Mouse (Mus musculus) lung, postnatal 4 days (tissue): ENCODE results near the gene Cpa1.

Source experiments
- DNase-seq, 2 experiments: peaks; one replicate each; pipeline ENCODE4 v3.0.0; 2021

Gene Cpa1

DNA sequence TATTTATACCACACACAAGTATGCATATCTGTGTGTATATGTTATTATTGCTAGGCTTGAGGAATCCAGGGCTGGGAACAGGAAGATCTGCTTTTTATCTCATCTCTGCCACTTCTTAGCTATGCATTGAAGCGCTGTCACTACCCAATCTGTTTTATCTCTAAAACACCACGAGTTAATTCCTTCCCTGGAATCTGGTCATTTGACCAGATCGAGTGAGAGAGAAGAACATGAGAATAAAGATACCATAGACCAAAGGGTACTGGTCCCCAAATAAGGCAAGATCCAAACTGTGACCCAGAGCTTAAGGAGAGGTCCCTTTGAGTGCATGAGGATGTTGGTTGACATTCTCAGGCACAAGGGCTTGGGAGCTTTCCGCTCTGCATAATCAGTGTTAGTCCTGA is 17.0 kb upstream of the Cpa1 start:
- DNase-seq: peak in 1 of 2 experiments; percentile 22

DNA sequence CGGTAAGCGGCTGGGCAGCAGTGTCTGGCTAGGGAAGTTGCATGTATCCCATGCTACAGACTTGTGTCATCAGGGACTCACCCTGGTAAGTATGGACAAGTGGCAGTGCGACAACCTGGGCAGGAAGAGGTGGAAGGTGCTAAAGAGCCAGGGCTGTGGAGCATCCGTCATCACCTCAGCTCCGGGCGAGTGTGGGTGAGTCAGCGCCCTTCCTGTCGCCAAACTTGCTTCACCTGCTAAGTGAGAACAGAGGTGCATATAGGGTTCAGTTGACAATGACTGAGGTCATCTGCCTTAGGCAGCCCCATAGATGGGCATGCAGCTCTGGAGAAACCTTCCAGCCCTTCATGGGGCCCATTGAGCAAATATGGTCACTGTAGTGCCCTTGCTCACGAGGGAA is 14.3 kb upstream of the Cpa1 start:
- peak in 1 of 2 experiments; percentile 19 for DNase-seq

DNA sequence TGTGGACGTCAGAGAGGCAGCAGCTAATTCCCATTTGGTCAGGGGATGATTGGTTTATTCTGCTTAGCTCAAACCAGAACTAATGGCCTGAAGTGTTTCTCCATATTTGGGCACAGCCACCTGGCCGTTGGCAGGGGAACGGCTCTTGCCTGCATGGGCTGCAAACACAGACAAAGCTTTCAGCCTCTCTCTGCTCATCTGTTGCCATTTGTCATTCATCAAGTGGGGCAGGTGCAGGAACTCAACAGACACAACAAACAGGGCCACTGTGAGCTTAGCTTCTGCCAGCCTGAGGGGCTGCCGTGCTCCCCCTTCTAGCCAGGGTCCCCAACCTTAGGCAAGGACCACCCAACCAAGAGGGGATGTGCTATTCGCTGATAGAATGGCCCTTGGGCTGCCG is 10.9 kb upstream of the Cpa1 start:
- DNase-seq: peak in 1 of 2 experiments; percentile 10

DNA sequence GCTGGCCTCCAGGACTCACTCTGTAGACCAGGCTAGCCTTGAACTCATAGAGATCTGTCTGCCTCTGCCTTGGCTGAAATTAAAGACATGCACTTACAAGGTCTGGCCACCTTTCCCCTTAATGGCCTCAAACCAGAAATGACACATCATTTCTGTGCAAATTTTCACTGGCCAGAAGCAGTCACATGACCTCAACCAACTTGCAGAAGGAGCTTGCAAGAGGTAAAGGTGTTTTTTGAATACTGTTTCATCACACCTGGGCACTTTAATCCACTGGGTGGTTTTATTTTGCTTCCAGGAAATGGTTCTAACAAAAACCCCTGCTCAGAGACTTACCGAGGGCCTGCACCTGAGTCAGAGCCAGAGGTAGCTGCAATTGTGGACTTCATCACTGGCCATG is 9.0 kb upstream of the Cpa1 start:
- DNase-seq: no peak

DNA sequence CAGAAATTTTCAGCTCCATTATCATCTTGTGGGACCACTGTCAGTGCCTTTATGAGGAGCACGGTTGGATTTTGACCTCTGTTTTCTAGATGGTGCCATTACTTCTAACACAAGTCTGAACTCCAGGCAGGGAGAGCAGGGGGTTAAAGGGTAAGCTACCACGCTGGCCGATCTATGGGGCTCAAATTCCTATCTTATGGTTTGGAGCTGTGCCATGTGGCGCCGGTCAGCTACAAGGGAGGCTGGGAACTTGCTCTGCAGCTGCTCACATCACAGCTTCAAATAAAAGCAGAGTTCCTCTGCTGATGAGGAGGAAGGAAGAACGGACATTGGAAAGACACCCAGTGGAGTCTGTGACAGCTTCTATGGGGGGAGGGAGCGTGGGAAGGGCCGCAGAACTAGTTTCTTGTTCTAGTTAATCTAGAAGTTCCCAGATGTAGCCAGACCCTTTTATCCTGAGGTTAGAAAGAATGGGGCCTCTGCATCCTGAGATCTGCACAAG is 3.6 kb upstream of the Cpa1 start:
- no peak for DNase-seq

DNA sequence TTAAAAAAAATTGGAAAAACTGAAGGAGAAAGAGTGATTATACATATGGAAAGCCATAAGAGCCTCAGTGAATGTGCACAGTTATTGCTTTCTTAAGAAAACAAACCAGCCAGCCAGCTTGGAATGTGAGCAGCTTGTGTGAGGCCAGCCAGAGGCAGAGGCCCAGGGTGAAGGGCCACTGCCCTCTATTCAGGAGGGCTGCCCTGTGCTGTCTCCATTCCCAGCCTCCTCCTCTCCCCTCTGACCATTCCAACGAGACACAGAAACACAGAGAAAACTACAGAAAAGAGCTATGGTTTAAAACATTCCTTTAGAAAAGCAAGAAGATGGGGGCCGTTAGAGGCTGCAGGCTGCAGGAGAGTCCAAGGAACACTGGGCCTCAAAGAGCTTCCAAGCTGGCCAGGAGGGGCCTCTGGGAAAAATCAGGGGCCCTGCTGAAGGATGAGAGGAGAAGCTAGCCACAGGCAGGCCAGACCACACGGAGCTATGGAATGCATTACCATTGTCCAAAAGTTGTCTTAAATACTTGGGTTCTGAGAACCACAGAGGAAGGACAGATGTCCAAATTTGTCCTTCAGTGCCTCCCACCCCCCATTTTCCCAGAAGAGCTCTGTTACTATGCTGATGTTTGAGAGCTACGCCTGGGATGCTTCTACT is 2.7 kb upstream of the Cpa1 start:
- DNase-seq: no peak

DNA sequence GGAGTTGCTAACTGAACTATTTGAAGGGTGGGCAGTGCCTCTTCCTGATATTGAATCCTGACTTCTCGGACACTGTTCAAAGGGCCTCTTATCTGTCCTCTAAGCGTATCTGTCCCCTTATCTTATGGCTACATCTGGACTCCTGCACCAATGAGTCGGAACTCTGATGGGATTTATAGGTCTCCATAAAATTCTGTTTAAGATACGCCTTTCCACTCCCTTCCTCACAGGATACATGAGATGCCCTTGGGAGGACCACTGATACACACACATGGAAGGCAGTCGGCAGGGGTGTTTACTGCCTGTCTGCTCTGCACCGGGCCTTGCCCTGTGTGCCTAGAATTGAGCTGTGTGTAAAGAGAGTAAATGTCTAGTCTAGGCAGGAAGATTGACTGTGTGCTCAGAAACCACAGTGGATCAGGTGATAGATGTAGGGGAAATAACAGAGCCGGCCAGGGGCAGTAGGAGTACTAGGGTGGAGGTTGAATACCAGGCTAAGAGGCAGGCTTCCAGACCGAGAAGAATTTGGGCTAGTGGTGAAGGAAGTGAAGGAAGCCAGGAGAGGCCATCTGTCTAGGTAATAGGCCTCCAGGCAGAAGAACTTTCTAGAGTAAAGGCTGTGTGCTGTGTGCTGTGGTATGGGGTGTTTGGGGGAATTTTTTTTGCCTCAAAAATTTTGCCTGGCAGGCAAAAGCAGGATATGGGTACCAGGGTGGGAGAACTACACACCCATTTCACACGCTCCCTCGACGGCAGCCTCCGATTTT is 4.9 kb downstream of the Cpa1 start:
- DNase-seq: peak in 1 of 2 experiments; percentile 61

DNA sequence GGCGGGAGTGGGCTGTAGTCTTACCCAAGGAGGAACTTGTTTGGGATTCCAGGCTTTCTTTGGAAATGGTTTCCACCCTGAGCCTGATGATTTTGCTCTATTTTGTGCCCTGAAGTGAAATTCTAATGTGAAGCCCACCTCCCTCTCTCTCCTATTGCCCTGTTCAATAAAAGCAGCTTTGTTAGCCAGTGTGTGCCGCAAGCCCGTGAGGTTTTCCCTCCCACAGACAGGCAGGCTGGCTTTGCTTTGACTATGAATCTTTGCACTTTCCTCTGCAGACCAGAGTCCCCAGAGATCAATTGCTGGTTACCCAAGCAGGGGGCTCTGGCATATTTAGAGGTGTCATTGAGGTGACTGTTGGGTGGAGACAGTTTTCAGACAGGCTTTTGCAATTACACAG is 5.4 kb downstream of the Cpa1 start:
- no peak for DNase-seq

DNA sequence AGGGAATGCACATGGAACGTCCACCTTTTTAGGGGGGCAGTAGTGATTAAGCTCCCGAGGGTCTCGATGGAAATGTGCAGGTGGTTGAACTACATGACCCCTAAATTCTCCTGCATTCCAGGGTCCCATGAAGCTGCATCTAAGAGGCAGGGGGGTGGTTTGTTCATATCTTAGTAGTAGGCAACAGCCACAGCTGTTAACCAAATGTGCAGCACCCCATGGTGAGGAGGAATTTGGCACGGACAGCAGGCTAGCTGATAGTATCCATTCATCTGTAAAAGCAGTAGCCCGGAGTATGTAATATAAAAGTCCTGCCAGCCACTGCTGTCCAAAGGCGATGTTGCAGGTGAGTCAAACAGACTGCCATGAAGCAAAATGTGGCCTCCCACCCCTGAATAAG is 6.4 kb downstream of the Cpa1 start:
- peak in 1 of 2 experiments; percentile 12 for DNase-seq

DNA sequence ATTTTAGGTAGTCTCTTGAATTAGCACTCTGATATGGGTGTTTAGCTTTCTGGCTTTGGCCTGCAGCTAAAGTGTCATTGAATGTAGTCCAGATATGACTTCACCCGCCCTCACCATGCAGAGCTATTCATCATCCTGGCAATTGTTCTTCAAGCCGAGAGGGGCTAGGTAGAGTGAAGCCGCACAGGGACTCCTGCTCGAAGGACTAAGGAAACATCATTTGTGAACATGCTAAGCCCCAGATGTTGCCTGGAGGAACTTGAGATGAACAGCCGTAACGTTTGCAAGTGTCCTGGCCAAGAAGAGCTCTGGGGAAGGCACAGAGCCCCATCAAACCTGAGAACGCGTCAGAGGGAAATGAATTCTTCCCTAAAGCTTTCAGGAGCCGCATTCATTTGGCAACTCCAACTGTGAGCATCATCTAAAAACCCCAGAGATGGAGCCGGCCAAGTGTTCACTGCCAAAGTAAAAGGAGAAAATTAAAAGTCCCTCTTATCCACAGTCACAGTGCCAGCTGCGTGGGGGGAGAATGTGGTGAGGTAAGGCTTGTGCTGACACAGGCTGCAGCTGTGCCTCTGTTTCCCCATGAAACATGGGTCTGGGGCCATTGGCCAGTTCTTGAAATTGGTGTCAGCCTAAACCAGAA is 10.8 kb downstream of the Cpa1 start:
- DNase-seq: no peak

DNA sequence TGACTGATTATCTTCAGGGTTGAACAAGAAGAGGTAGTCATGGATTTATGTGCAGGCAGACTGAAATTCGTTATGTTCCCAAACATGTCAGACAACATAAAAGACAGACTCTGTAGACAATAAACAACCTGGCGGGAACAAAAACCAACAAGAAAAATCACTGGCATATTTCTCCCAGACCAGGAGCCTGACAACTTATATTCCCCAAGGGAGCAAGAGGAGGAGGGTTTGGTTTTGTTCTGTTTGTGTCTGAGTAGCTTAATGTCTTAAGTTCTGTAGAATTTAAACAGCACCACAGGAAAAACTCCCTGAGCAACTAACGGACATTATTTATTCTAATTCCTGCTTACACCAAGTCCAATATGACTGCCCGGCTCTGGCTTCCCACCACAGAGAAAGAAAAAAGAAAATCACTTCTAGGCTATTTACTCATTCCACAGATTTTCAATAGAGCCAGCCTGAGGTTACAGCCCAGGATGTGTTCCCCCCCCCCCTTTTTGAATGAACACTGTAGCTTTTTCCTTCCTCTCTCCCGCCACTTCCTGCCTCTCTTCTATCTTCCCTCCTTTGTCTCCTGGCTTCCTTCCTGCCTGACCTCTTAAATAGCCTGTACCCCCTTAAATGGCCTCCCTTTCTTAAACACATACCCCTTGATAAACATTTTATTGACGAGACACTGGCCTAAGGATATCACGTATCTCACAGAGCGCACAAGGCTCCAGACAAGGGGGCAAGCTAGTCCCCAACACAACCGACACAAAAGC is 13.6 kb downstream of the Cpa1 start:
- no peak for DNase-seq

DNA sequence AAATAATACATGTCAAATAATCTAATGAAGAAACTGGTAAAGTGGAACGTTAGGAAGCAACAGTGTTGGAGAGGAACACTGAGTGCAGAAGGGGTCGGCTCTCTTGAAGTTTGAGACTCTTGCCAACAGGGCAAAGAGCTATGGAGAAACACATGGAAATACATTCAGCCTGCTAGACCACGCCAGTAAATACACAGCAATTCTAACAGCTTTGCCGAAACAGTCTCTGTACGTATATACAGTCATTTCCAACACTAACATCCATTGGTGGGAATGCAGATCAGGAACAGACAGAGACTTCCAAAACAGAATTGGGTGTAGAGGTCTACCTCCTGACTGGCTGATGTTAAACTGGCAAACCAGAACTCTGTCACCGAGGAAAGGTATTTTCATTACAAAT is 14.5 kb downstream of the Cpa1 start:
- DNase-seq: no peak

DNA sequence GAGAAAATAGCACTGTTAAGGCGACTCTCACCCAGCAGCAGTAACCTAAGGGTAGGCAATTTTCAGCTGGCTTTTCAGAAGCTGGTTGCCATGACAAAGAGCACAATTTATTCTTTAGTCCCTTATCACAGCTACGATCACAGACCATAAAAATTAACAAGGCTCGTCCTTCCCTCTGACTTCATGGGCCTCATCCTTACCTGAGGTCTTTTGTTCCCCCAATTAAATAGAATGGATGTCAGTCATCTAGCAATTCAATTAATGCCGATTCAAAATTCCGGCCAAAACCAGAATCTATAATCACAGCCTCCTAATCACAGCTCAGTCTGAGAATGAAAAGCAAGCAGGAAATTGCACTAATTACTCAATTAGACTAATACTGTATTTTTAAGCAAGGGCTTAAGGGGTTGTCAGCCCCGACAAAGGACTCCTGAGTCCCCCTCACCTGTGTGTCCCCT is 15.4 kb downstream of the Cpa1 start:
- no peak for DNase-seq

DNA sequence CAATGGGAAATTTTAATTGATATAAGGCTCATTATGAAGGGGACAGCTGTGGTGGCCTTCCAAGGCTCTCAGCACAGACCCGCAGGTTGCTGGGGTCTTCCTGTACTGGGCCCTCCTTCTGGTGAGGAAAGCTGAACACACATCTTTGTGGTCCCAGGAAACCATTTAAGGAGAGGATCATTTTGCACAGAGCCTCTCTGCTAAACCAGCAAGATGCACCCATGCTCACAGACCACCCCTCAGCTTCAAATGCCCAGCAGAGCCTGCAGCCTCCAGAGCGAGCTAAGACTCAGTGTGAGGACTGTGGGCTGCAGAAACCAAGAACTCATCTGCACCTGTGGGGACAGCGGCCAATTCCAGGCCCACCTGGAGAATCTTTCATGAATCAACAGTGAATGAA is 15.9 kb downstream of the Cpa1 start:
- no peak for DNase-seq

DNA sequence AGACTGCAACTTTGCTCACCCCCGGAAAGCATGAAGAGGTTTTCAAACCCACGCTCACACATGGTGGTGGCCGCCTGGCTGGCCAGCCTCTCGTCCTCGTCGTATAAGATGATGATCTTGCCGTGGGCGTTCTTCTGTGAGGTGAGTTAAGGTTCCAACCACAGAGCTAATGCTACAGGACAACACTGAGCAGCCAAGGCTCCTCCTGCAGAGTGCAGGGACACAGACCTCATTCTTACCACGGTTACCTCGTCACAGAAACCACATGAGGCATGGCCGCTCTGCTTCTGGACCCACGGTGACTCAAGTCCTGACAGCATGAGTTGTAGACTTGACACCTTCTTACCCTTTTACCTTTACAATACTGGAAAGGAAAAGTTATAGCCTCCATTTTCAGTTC is 18.3 kb downstream of the Cpa1 start:
- DNase-seq: no peak

DNA sequence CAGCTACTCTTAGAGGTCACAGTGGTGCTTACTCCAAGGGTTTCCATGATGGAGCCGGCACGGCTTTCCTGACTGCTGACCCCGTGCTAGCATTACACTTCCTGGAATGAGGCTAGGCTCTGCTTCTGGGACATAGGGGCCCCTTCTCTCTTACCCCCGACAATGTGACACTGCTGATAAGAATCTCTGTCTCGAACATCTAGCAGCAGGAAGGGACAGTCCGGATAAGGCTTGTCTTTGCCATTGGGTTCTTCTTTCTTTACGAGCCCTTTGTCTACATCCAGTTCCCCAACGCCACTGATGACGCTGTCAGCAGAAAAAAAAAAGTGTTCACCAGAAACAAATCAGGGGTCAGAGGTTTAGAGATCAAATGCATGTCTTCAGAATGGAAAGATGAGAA is 19.6 kb downstream of the Cpa1 start:
- no peak for DNase-seq

DNA sequence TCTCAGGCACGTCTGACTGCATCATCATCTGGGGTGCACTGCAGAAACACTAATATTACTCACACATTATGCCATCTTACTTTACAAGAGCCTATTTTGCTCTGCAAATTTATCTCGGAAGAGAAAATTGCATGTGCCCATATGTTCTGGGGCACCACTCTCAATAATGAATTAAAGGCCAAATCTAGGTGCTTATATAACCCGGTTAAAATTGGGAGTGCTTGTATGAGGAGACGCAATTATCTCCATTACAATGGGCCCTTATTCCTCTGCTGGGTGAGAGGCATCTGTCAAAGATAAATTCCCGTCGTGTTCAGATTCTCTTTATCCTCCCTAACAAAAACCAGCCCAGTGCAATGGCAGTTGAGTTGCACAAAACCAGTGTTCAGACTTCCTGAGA is 25.8 kb downstream of the Cpa1 start:
- DNase-seq: no peak

DNA sequence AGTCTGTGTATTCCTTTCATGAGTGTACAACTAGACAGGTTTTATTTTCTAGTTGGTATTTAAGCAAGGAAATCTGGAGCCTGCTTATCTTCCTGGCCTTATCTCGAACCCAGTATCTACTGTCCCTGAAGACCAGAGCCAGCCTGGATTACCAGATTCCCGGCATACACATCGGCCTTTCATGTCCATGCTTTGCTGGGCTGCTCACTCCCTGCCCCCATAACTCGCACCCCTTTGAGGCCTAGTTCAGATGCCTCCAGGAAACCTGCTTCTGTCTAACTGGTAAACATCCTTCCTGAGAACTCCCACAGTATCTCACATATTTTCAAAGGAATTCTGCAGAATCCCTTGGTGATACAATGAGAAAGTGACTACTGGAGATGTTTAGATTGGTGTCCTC is 26.3 kb downstream of the Cpa1 start:
- no peak for DNase-seq

DNA sequence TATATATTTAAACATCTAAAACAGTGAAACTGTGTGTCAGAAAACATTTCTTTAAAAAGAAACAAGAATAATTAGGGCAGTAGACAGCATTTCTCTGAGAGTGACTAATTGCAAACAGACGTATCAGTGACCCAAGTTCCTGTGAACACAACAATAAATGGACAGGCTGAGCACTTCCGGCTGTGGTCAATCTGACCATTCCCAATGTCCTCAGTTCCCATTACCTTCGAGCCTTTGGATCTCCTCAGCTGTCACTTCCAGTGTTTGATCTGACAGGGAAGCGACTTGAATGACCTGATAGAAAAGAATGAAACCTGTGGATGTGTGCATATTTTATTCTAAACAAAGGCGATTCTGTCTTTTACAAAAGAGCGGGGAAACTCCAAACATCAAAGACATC is 27.0 kb downstream of the Cpa1 start:
- no peak for DNase-seq

DNA sequence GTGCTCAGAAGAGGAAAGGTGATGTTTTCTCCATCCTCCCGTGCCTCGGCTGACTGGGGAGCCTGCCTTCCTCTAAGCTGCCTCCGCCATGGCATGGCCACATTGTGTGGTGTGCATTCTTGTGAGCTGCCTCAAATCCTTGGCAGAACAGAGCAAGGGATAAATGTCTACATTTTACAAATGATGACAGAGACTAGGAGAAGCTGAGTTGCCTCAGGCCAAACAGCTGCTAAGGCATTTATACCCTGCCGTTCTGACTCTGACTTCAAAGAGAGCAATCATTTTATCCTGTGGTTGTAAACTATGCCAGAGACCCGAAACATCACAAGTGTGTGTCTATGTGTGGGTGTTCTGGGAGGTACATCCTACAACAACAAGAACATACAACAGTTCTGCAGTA is 28.6 kb downstream of the Cpa1 start:
- no peak for DNase-seq

DNA sequence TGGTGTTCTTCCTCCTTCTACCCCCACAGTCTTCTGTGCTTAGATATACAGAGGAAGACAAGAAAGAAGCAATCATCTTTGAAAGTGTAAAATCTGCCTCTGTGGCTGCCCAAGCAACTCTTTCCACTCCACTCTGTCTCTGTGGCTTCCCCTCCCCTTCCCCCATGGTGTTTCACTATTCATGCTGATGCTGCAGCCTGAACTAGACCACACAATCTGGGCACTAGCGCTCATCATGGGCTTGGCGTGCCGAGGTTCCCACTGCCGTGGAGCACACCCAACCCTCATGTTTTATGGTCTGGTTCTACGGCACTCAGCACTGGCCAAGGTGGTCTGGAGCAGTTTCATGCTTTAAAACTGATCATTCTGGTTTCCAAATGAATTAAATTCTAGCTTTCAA is 32.7 kb downstream of the Cpa1 start:
- no peak for DNase-seq

DNA sequence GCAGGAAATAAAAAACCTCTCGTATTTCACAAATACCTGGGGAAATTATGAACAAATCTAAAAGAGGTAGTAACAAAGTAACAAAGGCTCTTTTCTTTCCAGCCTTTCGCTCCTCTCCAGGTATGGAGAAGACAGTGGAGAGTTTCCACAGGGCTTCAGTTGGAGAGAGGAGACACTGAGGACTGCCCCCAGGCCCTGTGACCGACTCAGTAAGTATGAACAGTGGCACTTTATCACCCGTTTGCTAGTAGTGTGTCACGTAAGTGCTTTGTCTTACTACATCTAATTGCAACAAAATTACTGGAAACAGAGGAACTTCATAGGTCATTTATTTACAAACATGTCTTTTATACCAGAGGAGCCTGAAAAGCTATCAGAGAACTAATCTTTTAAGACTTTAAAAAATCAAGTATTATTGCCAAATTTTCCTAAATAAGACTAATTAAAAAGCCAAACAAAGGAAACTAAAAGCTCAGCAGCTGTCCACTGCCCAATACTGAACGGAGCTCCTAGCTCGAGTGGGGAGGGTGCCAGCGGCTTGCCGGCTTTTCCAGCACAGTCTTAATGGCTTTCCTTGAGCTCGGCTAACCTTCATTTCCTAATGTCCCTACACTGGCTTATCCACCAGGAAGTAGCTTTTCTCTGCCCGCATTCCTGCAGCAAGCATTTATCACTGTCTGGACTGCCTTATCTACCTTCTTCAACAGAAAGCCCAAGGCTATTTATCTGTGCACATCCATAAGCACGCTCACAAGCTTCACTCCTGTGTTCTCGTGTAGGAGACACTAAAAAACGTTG is 34.9 kb downstream of the Cpa1 start:
- DNase-seq: peak; percentile 44 to 75
